ENCODE assay signal across 31 mouse cellular contexts in genomic region chr15:98732006-98732531, GRCm38 (mm10). TPM values are rescaled to one million over a fixed set of nuclear protein-coding genes. Genes with fewer than 3 reads are reported as not detected.
DNase-seq lines count a peak whose midpoint lies in the region; ATAC-seq and TF ChIP-seq lines count a peak whose summit lies in the region.
"Had no signal": no experiment of that assay in that cellular context is flagged by ENCODE, and none has a peak within 500 bp of the region (broad histone marks: within the 10 kb centered on the region; RNA-seq: fewer than 3 reads in every experiment).

No protein-coding gene starts in this region.

- H3K4me3 ChIP-seq in kidney, adult 2 months (ENCODE audit: insufficient read depth, low read depth, low read length) = no peak overlapping the region
- no peak overlapping the region for H3K4me3 ChIP-seq in midbrain, embryonic 11.5 days (ENCODE audit: low read depth, low read length)
- no peak overlapping the region for H3K4me3 ChIP-seq in midbrain, embryonic 14.5 days (replicated peaks; ENCODE audit: low read depth, low read length)
- H3K4me3 ChIP-seq in liver, embryonic 16.5 days (ENCODE audit: low read depth, low read length) = no peak overlapping the region
- H3K4me3 ChIP-seq in forebrain, postnatal 0 days (ENCODE audit: low read depth, low read length) = no peak overlapping the region
- H3K4me3 ChIP-seq: embryonic facial prominence, embryonic 12.5 days; embryonic facial prominence, embryonic 15.5 days; forebrain, embryonic 12.5 days; gastrocnemius, adult 2 months; hindbrain, embryonic 12.5 days; hindbrain, embryonic 15.5 days had no signal

- no peak for ATAC-seq in midbrain, embryonic 11.5 days (ENCODE audit: low FRiP score)
- no peak for ATAC-seq in midbrain, embryonic 14.5 days (ENCODE audit: low FRiP score, low TSS enrichment)
- ATAC-seq in liver, embryonic 16.5 days (ENCODE audit: low read depth) = peak; percentile 52
- ATAC-seq in forebrain, postnatal 0 days = no peak
- ATAC-seq: forebrain, embryonic 16.5 days had no signal

- 64% methylated on average over 8 of the region's 8 CpGs for WGBS in kidney, adult 2 months
- 66% methylated on average over 8 of the region's 8 CpGs for WGBS in midbrain, embryonic 11.5 days
- 71% methylated on average over 8 of the region's 8 CpGs for WGBS in midbrain, embryonic 14.5 days
- 47% methylated on average over 8 of the region's 8 CpGs for WGBS in liver, embryonic 16.5 days (ENCODE audit: insufficient replicate concordance)
- WGBS in forebrain, postnatal 0 days = 73% methylated on average over 8 of the region's 8 CpGs

- H3K27me3 ChIP-seq in kidney, adult 2 months (replicated peaks; ENCODE audit: control insufficient read depth, insufficient read depth, low read length) = no peaks in the 10 kb centered on the region
- H3K27me3 ChIP-seq in midbrain, embryonic 11.5 days (ENCODE audit: control insufficient read depth, insufficient read depth, low read length) = peaks cover under 1% of the 10 kb centered on the region; the same call in 1 of the 2 replicates
- H3K27me3 ChIP-seq in midbrain, embryonic 14.5 days (ENCODE audit: control insufficient read depth, insufficient read depth, low read length) = no peaks in the 10 kb centered on the region
- H3K27me3 ChIP-seq in liver, embryonic 16.5 days (ENCODE audit: control insufficient read depth, insufficient read depth, low read depth, low read length) = peaks cover 12% of the 10 kb centered on the region; the same call in 1 of the 2 replicates
- 0 out of 2 replicates have a peak, but pooled peaks cover 10% of the 10 kb centered on the region for H3K27me3 ChIP-seq in forebrain, postnatal 0 days (ENCODE audit: insufficient read depth, low read length)
- H3K27me3 ChIP-seq: CH12.LX; embryonic facial prominence, embryonic 12.5 days; embryonic facial prominence, embryonic 15.5 days; hindbrain, embryonic 15.5 days had no signal

- TF ChIP-seq CTCF in kidney, adult 2 months (conservative IDR thresholded peaks at IDR 0.05; ENCODE audit: insufficient read depth, insufficient read length, low read depth, low read length) = no peak
- TF ChIP-seq CTCF in forebrain, postnatal 0 days (IDR thresholded peaks at IDR 0.05; ENCODE audit: low read depth) = no peak

- H3K9me3 ChIP-seq in midbrain, embryonic 11.5 days (ENCODE audit: control insufficient read depth, low read length) = no peaks in the 10 kb centered on the region
- H3K9me3 ChIP-seq in midbrain, embryonic 14.5 days (ENCODE audit: control insufficient read depth, low read length) = no peaks in the 10 kb centered on the region
- H3K9me3 ChIP-seq in liver, embryonic 16.5 days (replicated peaks; ENCODE audit: control insufficient read depth, low read length) = no peaks in the 10 kb centered on the region
- H3K9me3 ChIP-seq in forebrain, postnatal 0 days (ENCODE audit: low read length) = no peaks in the 10 kb centered on the region
- H3K9me3 ChIP-seq: embryonic facial prominence, embryonic 12.5 days; embryonic facial prominence, embryonic 15.5 days; forebrain, embryonic 12.5 days; hindbrain, embryonic 12.5 days; hindbrain, embryonic 15.5 days had no signal

- H3K36me3 ChIP-seq in kidney, adult 2 months (ENCODE audit: control insufficient read depth, insufficient read depth, low read length) = no peaks in the 10 kb centered on the region
- H3K36me3 ChIP-seq in midbrain, embryonic 11.5 days (ENCODE audit: control insufficient read depth, insufficient read depth, low read length) = peaks cover under 1% of the 10 kb centered on the region; the same call in 1 of the 2 replicates
- peaks cover 13% of the 10 kb centered on the region for H3K36me3 ChIP-seq in midbrain, embryonic 14.5 days (ENCODE audit: control insufficient read depth, insufficient read depth, low read length)
- no peaks in the 10 kb centered on the region for H3K36me3 ChIP-seq in liver, embryonic 16.5 days (ENCODE audit: control insufficient read depth, insufficient read depth)
- peaks cover 18% of the 10 kb centered on the region for H3K36me3 ChIP-seq in forebrain, postnatal 0 days (ENCODE audit: insufficient read depth)

- H3K4me1 ChIP-seq in kidney, adult 2 months (ENCODE audit: control insufficient read depth, insufficient read depth, low read length) = peaks cover 5% of the 10 kb centered on the region; the same call in 1 of the 2 replicates
- peaks cover 7% of the 10 kb centered on the region; the same call in 1 of the 2 replicates for H3K4me1 ChIP-seq in midbrain, embryonic 11.5 days (ENCODE audit: control insufficient read depth, insufficient read depth, low read length)
- H3K4me1 ChIP-seq in midbrain, embryonic 14.5 days (ENCODE audit: control insufficient read depth, insufficient read depth, low read length) = peaks cover 6% of the 10 kb centered on the region
- H3K4me1 ChIP-seq in liver, embryonic 16.5 days (ENCODE audit: control insufficient read depth, low read depth, low read length) = peaks cover 25% of the 10 kb centered on the region
- 0 out of 2 replicates have a peak, but pooled peaks cover 4% of the 10 kb centered on the region for H3K4me1 ChIP-seq in forebrain, postnatal 0 days (ENCODE audit: insufficient read depth)

- no peak overlapping the region for H3K4me2 ChIP-seq in midbrain, embryonic 11.5 days
- no peak overlapping the region for H3K4me2 ChIP-seq in midbrain, embryonic 14.5 days (ENCODE audit: low read length)
- H3K4me2 ChIP-seq in liver, embryonic 16.5 days (ENCODE audit: low read depth, low read length) = no peak overlapping the region
- no peak overlapping the region for H3K4me2 ChIP-seq in forebrain, postnatal 0 days (ENCODE audit: low read depth)
- H3K4me2 ChIP-seq: embryonic facial prominence, embryonic 12.5 days; embryonic facial prominence, embryonic 15.5 days; forebrain, embryonic 12.5 days; heart, embryonic 11.5 days; hindbrain, embryonic 12.5 days; hindbrain, embryonic 15.5 days had no signal

- no peak for TF ChIP-seq POLR2A in kidney, adult 2 months (IDR thresholded peaks at IDR 0.05; ENCODE audit: low read depth, low read length)

- no peak overlapping the region for H3K27ac ChIP-seq in kidney, adult 2 months (ENCODE audit: insufficient read depth, low read depth, low read length)
- H3K27ac ChIP-seq in midbrain, embryonic 11.5 days (ENCODE audit: low read depth, low read length) = no peak overlapping the region
- H3K27ac ChIP-seq in midbrain, embryonic 14.5 days (replicated peaks; ENCODE audit: low read depth, low read length) = no peak overlapping the region
- H3K27ac ChIP-seq in liver, embryonic 16.5 days (ENCODE audit: low read length) = no peak overlapping the region
- H3K27ac ChIP-seq in forebrain, postnatal 0 days (ENCODE audit: low read depth, low read length) = no peak overlapping the region
- H3K27ac ChIP-seq: embryonic facial prominence, embryonic 12.5 days; embryonic facial prominence, embryonic 15.5 days; forebrain, embryonic 12.5 days; gastrocnemius, adult 2 months; hindbrain, embryonic 12.5 days; hindbrain, embryonic 15.5 days had no signal

- no peak overlapping the region for H3K9ac ChIP-seq in midbrain, embryonic 11.5 days (ENCODE audit: low read length)
- no peak overlapping the region for H3K9ac ChIP-seq in midbrain, embryonic 14.5 days (replicated peaks; ENCODE audit: low read length)
- no peak overlapping the region for H3K9ac ChIP-seq in liver, embryonic 16.5 days (ENCODE audit: low read depth, low read length)
- no peak overlapping the region for H3K9ac ChIP-seq in forebrain, postnatal 0 days
- H3K9ac ChIP-seq: embryonic facial prominence, embryonic 12.5 days; embryonic facial prominence, embryonic 15.5 days; forebrain, embryonic 12.5 days; hindbrain, embryonic 12.5 days; hindbrain, embryonic 15.5 days had no signal

- DNase-seq in kidney, adult 2 months = peak; percentile 16
- DNase-seq in kidney, adult 11 months = no peak
- peak; percentile 78 for DNase-seq in midbrain, embryonic 11.5 days (ENCODE audit: low spot score, missing footprints)
- DNase-seq in midbrain, embryonic 14.5 days = no peak
- peak; percentile 74 for DNase-seq in yolk sac, embryonic 10.5 days (ENCODE audit: low spot score)
- no peak for DNase-seq in forebrain, postnatal 0 days
- no peak for DNase-seq in testis, postnatal 10 days (ENCODE audit: low spot score)
- DNase-seq: adrenal gland, adult 2 months; adrenal gland, postnatal 14 days; B cell, adult 2 months; cerebellum, adult 11 months; cerebellum, adult 2 months; cerebellum, adult 9-11 months; cerebellum, postnatal 25 days; gastrocnemius, adult 2 months; gastrocnemius, postnatal 14 days; heart, adult 11 months had no signal

RNA-seq across cellular contexts. Expression of gene Fkbp11, which starts 4.1 kb away (rescaled TPM):
- 9.3 and 10.1 TPM in 2 replicates for polyA plus RNA-seq in kidney, adult 2 months (2012; rRNA removed)
- 10.3 and 10.5 TPM in 2 replicates for polyA plus RNA-seq in midbrain, embryonic 11.5 days (2014; fragmentation: Nextera tagmentation; extraction: Ambion mirVana)
- polyA plus RNA-seq in midbrain, embryonic 14.5 days (2014; fragmentation: Nextera tagmentation; extraction: Ambion mirVana) = 1.7 and 3.8 TPM in 2 replicates
- 172 and 182 TPM in 2 replicates for polyA plus RNA-seq in liver, embryonic 16.5 days (2015; fragmentation: Nextera tagmentation; extraction: Ambion mirVana)
- 0.90 and 2.9 TPM in 2 replicates for total RNA-seq in forebrain, postnatal 0 days (2014; rRNA removed)
- polyA plus RNA-seq in forebrain, postnatal 0 days (2015; fragmentation: Nextera tagmentation; extraction: Ambion mirVana) = 5.2 and 5.3 TPM in 2 replicates

RNA-seq across cellular contexts. Expression of gene Ccdc65, which starts 24.1 kb away (rescaled TPM):
- 0.42 and 0.60 TPM in 2 replicates for polyA plus RNA-seq in kidney, adult 2 months (2012; rRNA removed)
- 0.71 and 1.4 TPM in 2 replicates for polyA plus RNA-seq in midbrain, embryonic 11.5 days (2014; fragmentation: Nextera tagmentation; extraction: Ambion mirVana)
- polyA plus RNA-seq in midbrain, embryonic 14.5 days (2014; fragmentation: Nextera tagmentation; extraction: Ambion mirVana) = 5.7 and 6.3 TPM in 2 replicates
- polyA plus RNA-seq in liver, embryonic 16.5 days (2015; fragmentation: Nextera tagmentation; extraction: Ambion mirVana) = not detected in 2 replicates
- total RNA-seq in forebrain, postnatal 0 days (2014; rRNA removed) = 6.1 and 8.2 TPM in 2 replicates
- polyA plus RNA-seq in forebrain, postnatal 0 days (2015; fragmentation: Nextera tagmentation; extraction: Ambion mirVana) = 5.6 and 10.5 TPM in 2 replicates
- total RNA-seq: common myeloid progenitor, adult 5-6 weeks; gastrocnemius, adult 2 months; gastrocnemius, postnatal 14 days; gastrocnemius, postnatal 4 days; hematopoietic stem cell, adult 5-6 weeks; MEL had no signal

RNA-seq across cellular contexts. Expression of gene Arf3, which starts 30.9 kb away (rescaled TPM):
- 114 and 143 TPM in 2 replicates for polyA plus RNA-seq in kidney, adult 2 months (2012; rRNA removed)
- polyA plus RNA-seq in midbrain, embryonic 11.5 days (2014; fragmentation: Nextera tagmentation; extraction: Ambion mirVana) = 28.1 and 33.4 TPM in 2 replicates
- 57.5 and 63.3 TPM in 2 replicates for polyA plus RNA-seq in midbrain, embryonic 14.5 days (2014; fragmentation: Nextera tagmentation; extraction: Ambion mirVana)
- 10.5 and 12.0 TPM in 2 replicates for polyA plus RNA-seq in liver, embryonic 16.5 days (2015; fragmentation: Nextera tagmentation; extraction: Ambion mirVana)
- total RNA-seq in forebrain, postnatal 0 days (2014; rRNA removed) = 99.6 and 116 TPM in 2 replicates
- polyA plus RNA-seq in forebrain, postnatal 0 days (2015; fragmentation: Nextera tagmentation; extraction: Ambion mirVana) = 62.5 and 104 TPM in 2 replicates

RNA-seq across cellular contexts. Expression of gene Wnt10b, which starts 45.9 kb away (rescaled TPM):
- polyA plus RNA-seq in kidney, adult 2 months (2012; rRNA removed) = 0.22 and 0.25 TPM in 2 replicates
- 0.30 and 0.40 TPM in 2 replicates for polyA plus RNA-seq in midbrain, embryonic 11.5 days (2014; fragmentation: Nextera tagmentation; extraction: Ambion mirVana)
- not detected in 2 replicates for polyA plus RNA-seq in midbrain, embryonic 14.5 days (2014; fragmentation: Nextera tagmentation; extraction: Ambion mirVana)
- not detected in 2 replicates for polyA plus RNA-seq in liver, embryonic 16.5 days (2015; fragmentation: Nextera tagmentation; extraction: Ambion mirVana)
- 0.31 and 1.1 TPM in 2 replicates for total RNA-seq in forebrain, postnatal 0 days (2014; rRNA removed)
- not detected in 2 replicates for polyA plus RNA-seq in forebrain, postnatal 0 days (2015; fragmentation: Nextera tagmentation; extraction: Ambion mirVana)
- polyA plus RNA-seq: forebrain, embryonic 16.5 days; heart, embryonic 11.5 days; heart, embryonic 14.5 days; hindbrain, embryonic 15.5 days had no signal

RNA-seq across cellular contexts. Expression of gene Rnd1, which starts 54.8 kb away (rescaled TPM):
- 2.2 and 2.8 TPM in 2 replicates for polyA plus RNA-seq in kidney, adult 2 months (2012; rRNA removed)
- 6.1 and 6.3 TPM in 2 replicates for polyA plus RNA-seq in midbrain, embryonic 11.5 days (2014; fragmentation: Nextera tagmentation; extraction: Ambion mirVana)
- 7.4 and 9.2 TPM in 2 replicates for polyA plus RNA-seq in midbrain, embryonic 14.5 days (2014; fragmentation: Nextera tagmentation; extraction: Ambion mirVana)
- polyA plus RNA-seq in liver, embryonic 16.5 days (2015; fragmentation: Nextera tagmentation; extraction: Ambion mirVana) = 0.78 and 1.1 TPM in 2 replicates
- total RNA-seq in forebrain, postnatal 0 days (2014; rRNA removed) = 34.1 and 56.6 TPM in 2 replicates
- polyA plus RNA-seq in forebrain, postnatal 0 days (2015; fragmentation: Nextera tagmentation; extraction: Ambion mirVana) = 20.9 and 24.1 TPM in 2 replicates

Comparison
In these comparisons a context has a peak if more than half of its experiments do, and no peak if none do; other contexts are left out.
1. DNase-seq: peak in kidney, adult 2 months (single experiment), midbrain, embryonic 11.5 days (single experiment) and yolk sac, embryonic 10.5 days (single experiment); none in kidney, adult 11 months (single experiment), midbrain, embryonic 14.5 days (single experiment), forebrain, postnatal 0 days (single experiment) and testis, postnatal 10 days (single experiment).
2. RNA of gene Fkbp11, which starts 4.1 kb away (polyA plus RNA-seq): 172 to 182 TPM in liver, embryonic 16.5 days; 10.3 to 10.5 TPM in midbrain, embryonic 11.5 days, 9.3 to 10.1 TPM in kidney, adult 2 months, 5.2 to 5.3 TPM in forebrain, postnatal 0 days and 1.7 to 3.8 TPM in midbrain, embryonic 14.5 days; every median in the first group is over 10 times any median in the second.